In the genomic region with DNA sequence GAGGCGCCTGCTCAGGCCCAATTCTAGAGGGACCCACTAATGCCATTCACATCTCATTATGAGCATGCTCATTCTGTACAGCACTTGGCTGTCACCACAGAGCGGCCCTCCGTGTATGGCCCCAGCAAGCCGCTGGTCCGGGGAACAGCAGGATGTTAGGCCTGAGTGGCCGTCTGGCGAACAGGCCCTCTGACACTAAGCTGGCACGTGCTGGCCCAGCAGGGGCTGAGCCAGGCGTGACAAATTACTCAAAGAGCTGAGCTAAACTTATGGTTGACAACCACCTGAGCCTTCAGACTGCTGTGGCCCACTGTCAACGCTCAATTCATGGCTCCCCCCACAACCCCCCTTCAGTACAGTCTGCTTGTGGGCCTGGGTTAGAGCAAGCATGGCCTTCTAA, we compare ENCODE assay signal across 11 mouse cellular contexts. TPM values are rescaled to one million over a fixed set of nuclear protein-coding genes. Genes with fewer than 3 reads are reported as not detected.
DNase-seq lines count a peak whose midpoint lies in the region; ATAC-seq and TF ChIP-seq lines count a peak whose summit lies in the region.
"Had no signal": no experiment of that assay in that cellular context is flagged by ENCODE, and none has a peak within 500 bp of the region (broad histone marks: within the 10 kb centered on the region; RNA-seq: fewer than 3 reads in every experiment).

No protein-coding gene starts in this region.

- peak overlapping the region; percentile 31 for H3K27ac ChIP-seq in hindbrain, embryonic 12.5 days
- peak overlapping the region; percentile 41; the same call in 1 of the 2 replicates for H3K27ac ChIP-seq in midbrain, embryonic 15.5 days
- H3K27ac ChIP-seq in layer of hippocampus, adult 2 months = no peak overlapping the region
- H3K27ac ChIP-seq: heart, embryonic 10.5 days; kidney, postnatal 0 days; liver, embryonic 15.5 days had no signal

- H3K4me2 ChIP-seq in hindbrain, embryonic 12.5 days (replicated peaks) = no peak overlapping the region
- no peak overlapping the region for H3K4me2 ChIP-seq in midbrain, embryonic 15.5 days
- H3K4me2 ChIP-seq: liver, embryonic 15.5 days had no signal

- no peak overlapping the region for H3K4me3 ChIP-seq in hindbrain, embryonic 12.5 days
- H3K4me3 ChIP-seq in midbrain, embryonic 15.5 days = no peak overlapping the region
- H3K4me3 ChIP-seq in layer of hippocampus, adult 2 months = no peak overlapping the region
- H3K4me3 ChIP-seq: heart, embryonic 10.5 days; liver, embryonic 15.5 days had no signal

- TF ChIP-seq CTCF in layer of hippocampus, adult 2 months (conservative IDR thresholded peaks at IDR 0.05) = no peak

- H3K4me1 ChIP-seq in hindbrain, embryonic 12.5 days = peaks cover 48% of the 10 kb centered on the region
- peaks cover 50% of the 10 kb centered on the region for H3K4me1 ChIP-seq in midbrain, embryonic 15.5 days
- H3K4me1 ChIP-seq: liver, embryonic 15.5 days had no signal

- 0 out of 2 replicates have a peak, but pooled peaks cover 6% of the 10 kb centered on the region for H3K27me3 ChIP-seq in hindbrain, embryonic 12.5 days
- H3K27me3 ChIP-seq in midbrain, embryonic 15.5 days (replicated peaks) = no peaks in the 10 kb centered on the region
- H3K27me3 ChIP-seq: liver, embryonic 15.5 days; Patski had no signal

- WGBS in hindbrain, embryonic 12.5 days = 19% methylated on average over 10 of the region's 10 CpGs
- 15% methylated on average over 10 of the region's 10 CpGs for WGBS in midbrain, embryonic 15.5 days

- peak; percentile 12 for DNase-seq in Muller cell, postnatal 12 days (ENCODE audit: inconsistent ontology term)
- peak; percentile 31 for DNase-seq in embryo, embryonic 11.5 days (ENCODE audit: low read depth, low spot score)
- DNase-seq in lung, adult 18-20 months = no peak
- DNase-seq in layer of hippocampus, adult 2 months (ENCODE audit: low spot score in 2 of 2) = no peak

- H3K36me3 ChIP-seq in hindbrain, embryonic 12.5 days = no peaks in the 10 kb centered on the region
- no peaks in the 10 kb centered on the region for H3K36me3 ChIP-seq in midbrain, embryonic 15.5 days (replicated peaks)
- H3K36me3 ChIP-seq: heart, embryonic 10.5 days; liver, embryonic 15.5 days had no signal

- peak; percentile 85 for ATAC-seq in hindbrain, embryonic 12.5 days (ENCODE audit: low FRiP score)
- peak; percentile 75 for ATAC-seq in midbrain, embryonic 15.5 days (replicated peaks)
- no peak for ATAC-seq in erythroid progenitor cell, adult 5-6 weeks (replicated peaks; ENCODE audit: low FRiP score, poor library complexity, severe bottlenecking)
- ATAC-seq: Patski had no signal

- H3K9ac ChIP-seq in hindbrain, embryonic 12.5 days = no peak overlapping the region
- H3K9ac ChIP-seq in midbrain, embryonic 15.5 days = no peak overlapping the region
- H3K9ac ChIP-seq: liver, embryonic 15.5 days had no signal

- H3K9me3 ChIP-seq in hindbrain, embryonic 12.5 days (replicated peaks) = no peaks in the 10 kb centered on the region
- no peaks in the 10 kb centered on the region for H3K9me3 ChIP-seq in midbrain, embryonic 15.5 days
- H3K9me3 ChIP-seq: heart, embryonic 10.5 days; liver, embryonic 15.5 days had no signal

RNA-seq across cellular contexts. Expression of a gene that starts 40.5 kb away (rescaled TPM):
- 7.0 and 8.5 TPM in 2 replicates for polyA plus RNA-seq in hindbrain, embryonic 12.5 days (2016; fragmentation: Nextera tagmentation; extraction: Ambion mirVana)
- polyA plus RNA-seq in midbrain, embryonic 15.5 days (2015; fragmentation: Nextera tagmentation; extraction: Ambion mirVana) = 3.5 and 4.2 TPM in 2 replicates
- 1.3 TPM in 1 of 2 replicates, not detected in the other for total RNA-seq in erythroid progenitor cell, adult 5-6 weeks (2015; ENCODE audit: low replicate concordance)
- not detected in 2 replicates for total RNA-seq in erythroid progenitor cell, adult 5-6 weeks (2017; ENCODE audit: low replicate concordance)
- 1 to 10 TPM; 6.6 to 7.2 TPM for total RNA-seq in layer of hippocampus, adult 2 months (2021)
- polyA plus RNA-seq: kidney, postnatal 0 days; liver, embryonic 15.5 days; Patski had no signal

Comparison
In these comparisons a context has a peak if more than half of its experiments do, and no peak if none do; other contexts are left out.
1. DNase-seq: peak in Muller cell, postnatal 12 days (single experiment) and embryo, embryonic 11.5 days (single experiment); none in lung, adult 18-20 months (0 of 2) and layer of hippocampus, adult 2 months (0 of 2).